Mouse (Mus musculus): ENCODE measurements at regions not wholly inside any gene's neighbourhood (a gene's known extent, or its start where the extent isn't known, plus 50 kb on each side); places are given as distances from the start of the nearest gene placed in this dataset.

- no peak for TF ChIP-seq POLR2A (IDR thresholded peaks at IDR 0.05; ENCODE audit: low read depth, low read length)
- no peak for TF ChIP-seq CTCF (conservative IDR thresholded peaks at IDR 0.05; ENCODE audit: insufficient read depth, insufficient read length, low read depth, low read length)
Measured at GRCm38 (mm10) chr6:29002811-29003210, 57.2 kb upstream of the Lep start.
